Mouse (Mus musculus): ENCODE measurements around the gene Slitrk5. TPM values are rescaled to one million over a fixed set of nuclear protein-coding genes. Genes with fewer than 3 reads are reported as not detected.

The Slitrk5 gene
- polyA plus RNA-seq, 1 experiment from 2014 or later = 40.8 TPM

DNA sequence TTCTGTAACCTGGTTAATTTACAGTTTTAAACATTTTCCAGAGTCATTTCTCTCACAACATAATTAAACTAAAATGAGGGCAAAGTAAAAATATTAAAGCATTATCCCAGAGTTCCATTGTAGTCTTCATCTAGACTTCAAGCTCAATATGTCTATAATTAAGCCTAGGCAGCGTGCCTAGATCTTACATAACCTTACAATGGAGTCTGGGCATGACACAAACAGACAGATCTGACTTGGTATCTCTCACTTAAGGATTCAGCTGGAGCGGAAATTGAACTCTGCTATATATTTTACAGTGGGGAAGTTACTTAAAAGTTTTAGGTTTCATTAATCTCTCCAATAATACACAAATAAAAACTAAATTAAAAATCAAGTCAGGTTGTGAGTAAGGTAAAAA lies 54.9 kb downstream of the Slitrk5 start:
- Histone ChIP-seq H3K4me2 (no peak overlapping the region), H3K4me3 (no peak overlapping the region), H3K27me3 (no peaks in the 10 kb centered on the region), H3K4me1 (replicated peaks) (no peaks in the 10 kb centered on the region), H3K9ac (no peak overlapping the region), H3K27ac (replicated peaks) (no peak overlapping the region), H3K9me3 (no peaks in the 10 kb centered on the region), H3K36me3 (no peaks in the 10 kb centered on the region)
- no peak for ATAC-seq (ENCODE audit: low FRiP score, low read depth)
- WGBS = 87% methylated on average over 2 of the region's 2 CpGs

Data from hindbrain, embryonic 15.5 days (tissue).